Mouse (Mus musculus): ENCODE measurements around the gene Engase.

The Engase gene

GRCm38 (mm10) chr11:118476396-118477373 lies at the start of gene Engase:
Gene Engase (plus strand): TSS chr11:118476829.
- peak; percentile 91 for DNase-seq (ENCODE audit: low spot score)

GRCm38 (mm10) chr11:118427266-118427779 lies 49.3 kb upstream of the Engase start:
- peak; percentile 34 for DNase-seq (ENCODE audit: low spot score)

GRCm38 (mm10) chr11:118427986-118428385 lies 48.6 kb upstream of the Engase start, which contains the start of gene C1qtnf1:
Gene C1qtnf1 (plus strand): TSS chr11:118428203.
- DNase-seq (ENCODE audit: low spot score), result no peak

- DNase-seq (ENCODE audit: low spot score), result no peak
Observed at GRCm38 (mm10) chr11:118428460-118428868, 48.2 kb upstream of the Engase start.

- no peak for DNase-seq (ENCODE audit: low spot score)
Observed at GRCm38 (mm10) chr11:118428944-118429709, 47.5 kb upstream of the Engase start.

- no peak for DNase-seq (ENCODE audit: low spot score)
Observed at GRCm38 (mm10) chr11:118430291-118430885, 46.2 kb upstream of the Engase start.

GRCm38 (mm10) chr11:118431100-118431948 lies 45.3 kb upstream of the Engase start:
- peak; percentile 81 for DNase-seq (ENCODE audit: low spot score)

- DNase-seq (ENCODE audit: low spot score), result no peak
Observed at GRCm38 (mm10) chr11:118433398-118433868, 43.2 kb upstream of the Engase start.

GRCm38 (mm10) chr11:118434093-118434492 lies 42.5 kb upstream of the Engase start:
- no peak for DNase-seq (ENCODE audit: low spot score)

- DNase-seq (ENCODE audit: low spot score), result peak; percentile 75
Observed at GRCm38 (mm10) chr11:118436471-118436935, 40.1 kb upstream of the Engase start.

GRCm38 (mm10) chr11:118438665-118439414 lies 37.8 kb upstream of the Engase start:
- peak; percentile 29 for DNase-seq (ENCODE audit: low spot score)

GRCm38 (mm10) chr11:118442691-118443090 lies 33.9 kb upstream of the Engase start:
- no peak for DNase-seq (ENCODE audit: low spot score)

GRCm38 (mm10) chr11:118443201-118443970 lies 33.2 kb upstream of the Engase start:
- DNase-seq (ENCODE audit: low spot score), result peak; percentile 76

- DNase-seq (ENCODE audit: low spot score), result peak; percentile 76
Observed at GRCm38 (mm10) chr11:118445843-118446242, 30.8 kb upstream of the Engase start.

- DNase-seq (ENCODE audit: low spot score), result no peak
Observed at GRCm38 (mm10) chr11:118447346-118447745, 29.3 kb upstream of the Engase start.

GRCm38 (mm10) chr11:118448385-118448784 lies 28.2 kb upstream of the Engase start:
- DNase-seq (ENCODE audit: low spot score), result no peak

GRCm38 (mm10) chr11:118451211-118451610 lies 25.4 kb upstream of the Engase start:
- no peak for DNase-seq (ENCODE audit: low spot score)

GRCm38 (mm10) chr11:118452955-118453354 lies 23.7 kb upstream of the Engase start:
- no peak for DNase-seq (ENCODE audit: low spot score)
